Mouse (Mus musculus) small intestine, adult 2 months (tissue): ENCODE data around the gene Olfr434.

Source experiments
- CTCF ChIP-seq: fragments of 200-500 bp; IDR thresholded peaks from 2 replicates; pipeline ENCODE4 v1.5.1; 2012; ENCODE audit warnings: low read depth, mild to moderate bottlenecking, control low read depth, inconsistent platforms, low read length, moderate library complexity, mixed read lengths; ENCODE audit not compliant: insufficient replicate concordance, insufficient read length; ENCODE audit errors: extremely low read depth
- POLR2A ChIP-seq: fragments of 200-500 bp; IDR thresholded peaks from 2 replicates; pipeline ENCODE4 v1.6.1; 2012; ENCODE audit warnings: low read depth, mild to moderate bottlenecking, control low read depth, inconsistent platforms, low read length, moderate library complexity

GRCm38 (mm10) chr6:43190986-43191385 is 21.8 kb upstream of the Olfr434 start:
- no peak for TF ChIP-seq POLR2A
- no peak for TF ChIP-seq CTCF
